Mouse (Mus musculus) forebrain, embryonic 12.5 days (tissue): ENCODE measurements around the gene Srcap. TPM values are rescaled to one million over a fixed set of nuclear protein-coding genes. Genes with fewer than 3 reads are reported as not detected.

Experiments used
- ATAC-seq: fragments of 200-750 bp; cut with Nextera tagmentation; 2 replicates; pipeline ENCODE4 v1.8.0; 2017; ENCODE audit warnings: moderate TSS enrichment; ENCODE audit not compliant: low FRiP score
- H3K27ac ChIP-seq: fragments of 300-500 bp; sonication (generic); 2 replicates; pipeline ENCODE4 v1.5.1; 2016; ENCODE audit warnings: mild to moderate bottlenecking
- H3K27me3 ChIP-seq: fragments of 300-500 bp; sonication (generic); 2 replicates; pipeline ENCODE4 v1.6.1; 2016; ENCODE audit warnings: mild to moderate bottlenecking
- H3K36me3 ChIP-seq: fragments of 300-500 bp; sonication (generic); replicated peaks from 2 replicates; pipeline ENCODE4 v1.6.1; 2016; ENCODE audit warnings: mild to moderate bottlenecking
- H3K4me1 ChIP-seq: fragments of 300-500 bp; sonication (generic); 2 replicates; pipeline ENCODE4 v1.6.1; 2016
- H3K4me2 ChIP-seq: fragments of 300-500 bp; sonication (generic); 2 replicates; pipeline ENCODE4 v1.6.1; 2016; ENCODE audit warnings: mild to moderate bottlenecking, moderate library complexity
- H3K4me3 ChIP-seq: fragments of 300-500 bp; sonication (generic); replicated peaks from 2 replicates; pipeline ENCODE4 v1.5.1; 2016; ENCODE audit warnings: mild to moderate bottlenecking
- H3K9ac ChIP-seq: fragments of 300-500 bp; sonication (generic); 2 replicates; pipeline ENCODE4 v1.6.1; 2016; ENCODE audit warnings: mild to moderate bottlenecking
- H3K9me3 ChIP-seq: fragments of 300-500 bp; sonication (generic); 2 replicates; pipeline ENCODE4 v1.6.1; 2016
- WGBS: fragments of 180-500 bp; shearing (Covaris S2); methylation state at CpG from one replicate; pipeline ENCODE4 v1.1.7; 2016; 5-methylcytosine and 5-hydroxymethylcytosine counted together
- polyA plus RNA-seq: library from polyadenylated mRNA; unstranded; fragments of >200 nt; fragmentation: Nextera tagmentation; extraction: Ambion mirVana; gene quantifications from 2 replicates; pipeline ENCODE4 v1.2.1, GENCODE M21; 2016

Gene Srcap
- polyA plus RNA-seq, 1 experiment from 2014 or later = 92.1 TPM

GRCm38 (mm10) chr7:127560580-127560979, 48.8 kb downstream of the Srcap start:
- no peak overlapping the region for H3K4me3 ChIP-seq
- H3K27ac ChIP-seq = no peak overlapping the region
- H3K9me3 ChIP-seq = no peaks in the 10 kb centered on the region
- ATAC-seq = no peak
- H3K36me3 ChIP-seq = peaks cover 82% of the 10 kb centered on the region
- no peak overlapping the region for H3K9ac ChIP-seq
- H3K4me1 ChIP-seq = no peaks in the 10 kb centered on the region
- 92% methylated on average over 11 of the region's 11 CpGs for WGBS
- H3K27me3 ChIP-seq = no peaks in the 10 kb centered on the region
- no peak overlapping the region for H3K4me2 ChIP-seq

- Histone ChIP-seq H3K27ac (no peak within 1 kb of the TSS), H3K4me1 (no peaks in the 10 kb centered on the region), H3K27me3 (no peaks in the 10 kb centered on the region), H3K9me3 (no peaks in the 10 kb centered on the region), H3K9ac (no peak within 1 kb of the TSS), H3K36me3 (peaks cover 81% of the 10 kb centered on the region), H3K4me2 (no peak within 1 kb of the TSS), H3K4me3 (no peak within 1 kb of the TSS)
- ATAC-seq = no peak
- 93% methylated on average over 5 of the region's 5 CpGs for WGBS
Measured at GRCm38 (mm10) chr7:127561340-127561858, 49.6 kb downstream of the Srcap start, which contains the start of gene Tmem265. Tmem265 (plus strand) TSS chr7:127561390.

DNA sequence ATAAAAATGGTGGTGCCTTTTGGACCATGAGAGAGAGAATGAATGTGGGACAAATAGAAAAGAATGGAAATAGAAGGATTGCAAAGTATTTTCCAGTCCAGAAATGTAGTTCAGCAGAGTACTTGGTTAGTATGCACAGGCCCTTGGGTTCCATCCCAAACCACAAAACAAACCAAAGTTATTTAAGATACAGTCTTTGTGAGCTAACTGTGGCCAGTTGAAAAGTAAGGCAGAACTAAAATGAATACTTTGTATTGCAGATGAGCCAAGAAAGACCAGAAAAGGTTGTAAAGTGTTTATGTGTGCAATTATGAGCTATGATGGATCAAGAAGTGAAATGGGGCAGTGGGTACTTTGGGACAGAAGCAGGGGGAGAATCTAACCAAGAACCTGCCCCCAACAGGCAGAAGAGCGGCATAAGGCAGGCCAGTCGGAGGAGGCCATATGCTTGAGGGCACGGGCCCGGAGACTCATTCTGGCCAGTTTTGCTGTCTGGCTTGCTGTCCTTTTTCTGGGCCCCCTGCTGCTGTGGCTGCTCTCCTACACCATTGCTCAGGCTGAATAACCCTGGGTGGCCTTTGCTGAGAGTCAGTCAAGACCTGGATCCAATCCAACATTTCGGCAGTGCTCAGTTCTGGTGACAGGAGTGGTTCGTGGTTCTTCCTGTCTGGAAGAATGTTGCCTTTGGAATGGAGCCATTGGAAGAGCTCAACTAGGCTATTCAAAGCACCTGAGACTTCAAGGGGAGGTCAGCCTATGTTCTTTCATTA, 52.8 kb downstream of the Srcap start:
- Histone ChIP-seq H3K27ac (no peak overlapping the region), H3K4me2 (no peak overlapping the region), H3K9ac (no peak overlapping the region), H3K36me3 (peaks cover 62% of the 10 kb centered on the region), H3K27me3 (no peaks in the 10 kb centered on the region), H3K4me3 (no peak overlapping the region), H3K4me1 (no peaks in the 10 kb centered on the region), H3K9me3 (no peaks in the 10 kb centered on the region)
- ATAC-seq = no peak
- WGBS = 88% methylated on average over 6 of the region's 6 CpGs

GRCm38 (mm10) chr7:127572895-127573471, 61.2 kb downstream of the Srcap start, which contains the start of gene Phkg2:
Phkg2 (plus strand) TSS chr7:127573340.
- Histone ChIP-seq H3K9ac (peak within 1 kb of the TSS; percentile 89), H3K36me3 (peaks cover 14% of the 10 kb centered on the region), H3K4me1 (peaks cover 23% of the 10 kb centered on the region), H3K9me3 (no peaks in the 10 kb centered on the region), H3K27ac (peak within 1 kb of the TSS; percentile 78), H3K27me3 (no peaks in the 10 kb centered on the region), H3K4me3 (peak within 1 kb of the TSS; percentile 74), H3K4me2 (peak within 1 kb of the TSS; percentile 94)
- under 1% methylated on average over 17 of the region's 17 CpGs for WGBS
- ATAC-seq = peak; percentile 99

GRCm38 (mm10) chr7:127573503-127574008, 61.8 kb downstream of the Srcap start:
- ATAC-seq = no peak; the same call in 1 of the 2 replicates
- peaks cover 19% of the 10 kb centered on the region for H3K36me3 ChIP-seq
- H3K9me3 ChIP-seq = no peaks in the 10 kb centered on the region
- H3K4me3 ChIP-seq = peak overlapping the region; percentile 74
- under 1% methylated on average over 24 of the region's 28 CpGs for WGBS
- H3K4me2 ChIP-seq = peak overlapping the region; percentile 94
- H3K27ac ChIP-seq = peak overlapping the region; percentile 78
- peaks cover 23% of the 10 kb centered on the region for H3K4me1 ChIP-seq
- H3K9ac ChIP-seq = peak overlapping the region; percentile 89
- H3K27me3 ChIP-seq = no peaks in the 10 kb centered on the region

DNA sequence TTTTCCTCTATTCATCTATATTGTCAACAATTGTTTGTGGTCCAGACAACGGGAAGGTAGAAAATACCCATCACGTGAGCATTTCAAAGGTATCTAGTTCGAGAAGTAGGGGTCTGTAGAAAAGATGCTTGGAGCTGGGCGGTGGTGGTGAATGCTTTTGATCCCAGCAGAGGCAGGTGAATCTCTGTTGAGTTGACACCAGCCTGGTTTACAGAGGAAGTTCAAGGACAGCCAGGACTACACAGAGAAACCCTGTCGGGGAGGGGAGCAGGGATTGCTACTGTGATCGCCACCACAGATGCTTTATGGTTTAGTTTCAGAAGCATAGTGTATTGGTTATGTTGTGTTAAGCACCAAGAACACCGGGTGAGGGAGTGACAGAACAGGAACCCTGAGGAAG, 62.3 kb downstream of the Srcap start:
- no peaks in the 10 kb centered on the region for H3K9me3 ChIP-seq
- peak overlapping the region; percentile 74 for H3K4me3 ChIP-seq
- peak overlapping the region; percentile 89 for H3K9ac ChIP-seq
- no peak for ATAC-seq
- 18% methylated on average over 7 of the region's 7 CpGs for WGBS
- H3K27me3 ChIP-seq = no peaks in the 10 kb centered on the region
- peaks cover 23% of the 10 kb centered on the region for H3K4me1 ChIP-seq
- peaks cover 19% of the 10 kb centered on the region for H3K36me3 ChIP-seq
- H3K4me2 ChIP-seq = peak overlapping the region; percentile 94
- peak overlapping the region; percentile 78; the same call in 1 of the 2 replicates for H3K27ac ChIP-seq

DNA sequence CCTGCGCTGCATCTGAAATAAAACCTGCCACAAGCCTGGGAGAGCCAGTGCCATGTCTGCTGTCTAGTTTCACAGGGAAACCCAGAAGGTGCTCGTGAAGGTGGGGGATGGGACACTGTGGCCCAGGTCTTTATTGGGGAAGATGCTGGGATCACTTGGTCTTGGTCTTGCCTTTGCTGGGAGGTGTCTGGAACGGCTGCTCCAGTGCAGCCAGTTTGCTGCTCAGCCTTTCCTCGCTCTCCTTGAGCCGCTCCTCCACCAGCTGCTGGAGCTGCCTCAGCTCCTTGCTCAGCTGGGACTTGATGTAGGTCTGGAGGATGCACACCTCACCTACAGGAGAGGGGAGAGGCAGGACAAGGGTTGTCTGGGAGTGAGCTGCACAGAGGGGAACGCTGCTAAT, 71.5 kb downstream of the Srcap start:
- no peak for ATAC-seq
- Histone ChIP-seq H3K27me3 (no peaks in the 10 kb centered on the region), H3K36me3 (peaks cover 54% of the 10 kb centered on the region), H3K9me3 (no peaks in the 10 kb centered on the region), H3K4me1 (peaks cover 10% of the 10 kb centered on the region), H3K4me2 (no peak overlapping the region), H3K27ac (no peak overlapping the region), H3K9ac (no peak overlapping the region), H3K4me3 (no peak overlapping the region)
- 93% methylated on average over 6 of the region's 6 CpGs for WGBS

GRCm38 (mm10) chr7:127585031-127585430, 73.2 kb downstream of the Srcap start:
- peaks cover 48% of the 10 kb centered on the region for H3K36me3 ChIP-seq

DNA sequence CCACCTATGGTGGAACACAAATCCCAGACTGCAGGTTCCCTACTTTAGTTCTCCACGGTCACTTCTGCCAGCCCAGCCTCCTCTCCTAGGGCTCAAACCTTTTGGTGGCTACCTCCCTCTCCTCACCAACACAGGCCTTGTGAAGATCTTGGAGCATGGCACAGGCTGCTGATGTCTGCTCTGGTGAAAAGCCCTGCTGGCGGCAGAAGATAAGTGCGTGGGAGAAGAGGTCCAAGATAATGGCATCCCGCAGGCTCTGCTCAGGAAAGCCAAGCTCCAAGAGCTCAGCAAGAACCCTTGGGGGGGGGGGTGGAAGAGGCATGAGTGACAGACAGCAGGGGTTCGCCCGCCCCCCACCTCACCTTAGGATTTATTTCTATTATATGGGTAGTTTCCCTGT, 74.4 kb downstream of the Srcap start:
- Histone ChIP-seq H3K4me2 (no peak overlapping the region), H3K36me3 (peaks cover 50% of the 10 kb centered on the region), H3K27me3 (no peaks in the 10 kb centered on the region), H3K27ac (no peak overlapping the region), H3K9ac (no peak overlapping the region), H3K4me1 (peaks cover 18% of the 10 kb centered on the region), H3K9me3 (no peaks in the 10 kb centered on the region), H3K4me3 (no peak overlapping the region)
- 91% methylated on average over 6 of the region's 6 CpGs for WGBS
- no peak for ATAC-seq

More at GRCm38 (mm10) chr7:127585031-127585430, 73.2 kb downstream of the Srcap start:
- no peak for ATAC-seq
- H3K27me3 ChIP-seq = no peaks in the 10 kb centered on the region
- peaks cover 18% of the 10 kb centered on the region for H3K4me1 ChIP-seq
- 85% methylated on average over 7 of the region's 7 CpGs for WGBS
- H3K9ac ChIP-seq = no peak overlapping the region
- no peak overlapping the region for H3K4me3 ChIP-seq
- no peak overlapping the region for H3K4me2 ChIP-seq
- no peaks in the 10 kb centered on the region for H3K9me3 ChIP-seq
- no peak overlapping the region for H3K27ac ChIP-seq

GRCm38 (mm10) chr7:127587196-127587595, 75.4 kb downstream of the Srcap start:
- H3K36me3 ChIP-seq = peaks cover 55% of the 10 kb centered on the region
- 80% methylated on average over 5 of the region's 5 CpGs for WGBS

GRCm38 (mm10) chr7:127588011-127588871, 76.5 kb downstream of the Srcap start, which contains the start of the genes Ccdc189 and Rnf40:
Ccdc189 (minus strand) TSS chr7:127588595.
Rnf40 (plus strand) TSS chr7:127588767.
- WGBS = under 1% methylated on average over 50 of the region's 50 CpGs
- peaks cover 18% of the 10 kb centered on the region for H3K4me1 ChIP-seq
- no peaks in the 10 kb centered on the region for H3K27me3 ChIP-seq
- peaks cover 55% of the 10 kb centered on the region for H3K36me3 ChIP-seq
- peak; percentile 98 for ATAC-seq
- peak within 1 kb of the TSS; percentile 76 for H3K9ac ChIP-seq
- H3K4me2 ChIP-seq = peak within 1 kb of the TSS; percentile 89
- H3K9me3 ChIP-seq = no peaks in the 10 kb centered on the region
- peak within 1 kb of the TSS; percentile 90 for H3K4me3 ChIP-seq
- peak within 1 kb of the TSS; percentile 84 for H3K27ac ChIP-seq

More at GRCm38 (mm10) chr7:127587196-127587595, 75.4 kb downstream of the Srcap start:
- peaks cover 18% of the 10 kb centered on the region for H3K4me1 ChIP-seq
- H3K27me3 ChIP-seq = no peaks in the 10 kb centered on the region
- H3K9me3 ChIP-seq = no peaks in the 10 kb centered on the region
- peak overlapping the region; percentile 67; the same call in 1 of the 2 replicates for H3K9ac ChIP-seq
- H3K4me2 ChIP-seq = peak overlapping the region; percentile 89
- no peak for ATAC-seq
- H3K4me3 ChIP-seq = peak overlapping the region; percentile 90
- H3K27ac ChIP-seq = peak overlapping the region; percentile 84; the same call in 1 of the 2 replicates
